9 mouse cellular contexts compared by ENCODE assay signal in the genomic region with DNA sequence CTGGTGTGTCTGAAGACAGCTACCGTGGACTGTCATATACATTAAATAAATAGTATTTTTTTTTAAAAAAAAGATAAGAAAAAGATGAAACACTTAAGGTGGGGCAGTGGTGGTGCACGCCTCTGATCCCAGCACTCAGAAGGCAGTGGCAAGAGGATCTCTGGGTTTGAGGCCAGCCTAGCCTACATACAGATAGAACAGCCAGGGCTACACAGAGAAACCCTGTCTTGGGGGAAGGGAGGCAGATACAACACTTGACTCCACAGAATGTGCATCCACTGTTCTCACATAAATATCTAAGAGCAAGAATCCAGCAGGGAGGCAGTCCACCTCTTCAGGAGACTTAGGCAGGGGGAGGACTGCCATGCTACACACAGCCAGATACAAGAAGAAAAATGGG. TPM values are rescaled to one million over a fixed set of nuclear protein-coding genes. Genes with fewer than 3 reads are reported as not detected.
DNase-seq lines count a peak whose midpoint lies in the region; ATAC-seq lines count a peak whose summit lies in the region.
"Had no signal": no experiment of that assay in that cellular context is flagged by ENCODE, and none has a peak within 500 bp of the region (broad histone marks: within the 10 kb centered on the region; RNA-seq: fewer than 3 reads in every experiment).

No protein-coding gene starts in this region.

- H3K4me1 ChIP-seq in forebrain, embryonic 16.5 days (replicated peaks; ENCODE audit: control insufficient read depth, insufficient read depth, low read length), result peaks cover 39% of the 10 kb centered on the region
- H3K4me1 ChIP-seq in liver, embryonic 12.5 days, result peaks cover 61% of the 10 kb centered on the region

- H3K9ac ChIP-seq in forebrain, embryonic 16.5 days (replicated peaks; ENCODE audit: low read depth, low read length), result 0 out of 2 replicates have a peak overlapping the region, but pooled peaks have one; percentile 7
- H3K9ac ChIP-seq in liver, embryonic 12.5 days, result peak overlapping the region; percentile 94

- H3K36me3 ChIP-seq in forebrain, embryonic 16.5 days (ENCODE audit: control insufficient read depth, insufficient read depth), result no peaks in the 10 kb centered on the region
- H3K36me3 ChIP-seq in liver, embryonic 12.5 days, result no peaks in the 10 kb centered on the region

- no peaks in the 10 kb centered on the region for H3K9me3 ChIP-seq in forebrain, embryonic 16.5 days (ENCODE audit: control insufficient read depth, low read length)
- H3K9me3 ChIP-seq in liver, embryonic 12.5 days (replicated peaks), result no peaks in the 10 kb centered on the region

- no peak overlapping the region for H3K27ac ChIP-seq in forebrain, embryonic 16.5 days (ENCODE audit: low read length)
- peak overlapping the region; percentile 97 for H3K27ac ChIP-seq in liver, embryonic 12.5 days

- no peaks in the 10 kb centered on the region for H3K27me3 ChIP-seq in forebrain, embryonic 16.5 days (replicated peaks; ENCODE audit: control insufficient read depth, insufficient read depth, low read length)
- H3K27me3 ChIP-seq in liver, embryonic 12.5 days (replicated peaks), result peaks cover 26% of the 10 kb centered on the region

- ATAC-seq in forebrain, embryonic 16.5 days, result no peak
- 0 out of 2 replicates have a peak, but pooled peaks have one; percentile 26 for ATAC-seq in liver, embryonic 12.5 days

- WGBS in forebrain, embryonic 16.5 days, result 98% methylated on average over 2 of the region's 2 CpGs
- 58% methylated on average over 2 of the region's 2 CpGs for WGBS in liver, embryonic 12.5 days (ENCODE audit: insufficient replicate concordance)

- H3K4me3 ChIP-seq in forebrain, embryonic 16.5 days (replicated peaks; ENCODE audit: low read length), result no peak overlapping the region; the same call in 1 of the 2 replicates
- peak overlapping the region; percentile 91 for H3K4me3 ChIP-seq in liver, embryonic 12.5 days

- DNase-seq in spleen, adult 12 weeks (ENCODE audit: low spot score), result peak; percentile 27
- DNase-seq in spleen, adult 18-20 months, result no peak
- no peak for DNase-seq in adrenal gland, postnatal 14 days
- no peak for DNase-seq in frontal cortex, adult 2 months (ENCODE audit: extremely low spot score in 1 of 2, low spot score in 1 of 2)
- DNase-seq in adrenal gland, postnatal 10 days, result no peak
- DNase-seq: adrenal gland, adult 8-10 months; kidney, postnatal 14 days had no signal

- peak overlapping the region; percentile 41 for H3K4me2 ChIP-seq in forebrain, embryonic 16.5 days (ENCODE audit: low read length)
- H3K4me2 ChIP-seq in liver, embryonic 12.5 days, result peak overlapping the region; percentile 81

RNA-seq across cellular contexts. Expression of a gene that starts 4.1 kb away (rescaled TPM):
- 15.8 and 20.5 TPM in 2 replicates for polyA plus RNA-seq in forebrain, embryonic 16.5 days (2015; fragmentation: Nextera tagmentation; extraction: Ambion mirVana)
- polyA plus RNA-seq in liver, embryonic 12.5 days (2016; fragmentation: Nextera tagmentation; extraction: Ambion mirVana), result 8.4 and 9.3 TPM in 2 replicates
- 115 and 123 TPM in 2 replicates for total RNA-seq in adrenal gland, postnatal 14 days (2021)
- polyA plus RNA-seq in frontal cortex, adult 2 months (2012; rRNA removed), result 63.2 and 67.2 TPM in 2 replicates
- total RNA-seq in adrenal gland, postnatal 10 days (2021), result 100 to 1,000 TPM; 104 to 112 TPM

RNA-seq across cellular contexts. Expression of a gene that starts 13.4 kb away (rescaled TPM):
- 10.5 and 12.6 TPM in 2 replicates for polyA plus RNA-seq in forebrain, embryonic 16.5 days (2015; fragmentation: Nextera tagmentation; extraction: Ambion mirVana)
- polyA plus RNA-seq in liver, embryonic 12.5 days (2016; fragmentation: Nextera tagmentation; extraction: Ambion mirVana), result 1.0 and 1.2 TPM in 2 replicates
- total RNA-seq in adrenal gland, postnatal 14 days (2021), result 4.5 and 5.2 TPM in 2 replicates
- polyA plus RNA-seq in frontal cortex, adult 2 months (2012; rRNA removed), result 26.1 and 28.1 TPM in 2 replicates
- 1 to 10 TPM; 3.9 to 4.1 TPM for total RNA-seq in adrenal gland, postnatal 10 days (2021)
